Mouse (Mus musculus): ENCODE data around the gene Dach1. TPM values are rescaled to one million over a fixed set of nuclear protein-coding genes. Genes with fewer than 3 reads are reported as not detected.

The Dach1 gene
- polyA plus RNA-seq, 1 experiment from 2014 or later = 9.4 TPM

- no peak overlapping the region for H3K27ac ChIP-seq (ENCODE audit: low read length)
- H3K36me3 ChIP-seq (ENCODE audit: control insufficient read depth, insufficient read depth, low read length) = no peaks in the 10 kb centered on the region
- no peaks in the 10 kb centered on the region for H3K9me3 ChIP-seq (replicated peaks; ENCODE audit: control insufficient read depth, low read length, poor library complexity, severe bottlenecking)
- no peak for ATAC-seq
- WGBS = 85% methylated on average over 2 of the region's 2 CpGs
- H3K4me2 ChIP-seq (ENCODE audit: low read length) = no peak overlapping the region
- no peak overlapping the region for H3K9ac ChIP-seq (ENCODE audit: low read depth, low read length)
- H3K4me3 ChIP-seq (ENCODE audit: low read depth, low read length) = no peak overlapping the region
- no peaks in the 10 kb centered on the region for H3K27me3 ChIP-seq (ENCODE audit: control insufficient read depth, insufficient read depth, low read depth, low read length)
- H3K4me1 ChIP-seq (ENCODE audit: control insufficient read depth, insufficient read depth, low read length) = no peaks in the 10 kb centered on the region
These were observed 82.2 kb downstream of the Dach1 start for GRCm38 (mm10) chr14:98087355-98087754.

- Histone ChIP-seq H3K9ac (ENCODE audit: low read depth, low read length) (no peak overlapping the region), H3K27me3 (ENCODE audit: control insufficient read depth, insufficient read depth, low read depth, low read length) (no peaks in the 10 kb centered on the region), H3K36me3 (ENCODE audit: control insufficient read depth, insufficient read depth, low read length) (no peaks in the 10 kb centered on the region), H3K9me3 (replicated peaks; ENCODE audit: control insufficient read depth, low read length, poor library complexity, severe bottlenecking) (no peaks in the 10 kb centered on the region), H3K27ac (ENCODE audit: low read length) (no peak overlapping the region), H3K4me1 (ENCODE audit: control insufficient read depth, insufficient read depth, low read length) (no peaks in the 10 kb centered on the region), H3K4me3 (ENCODE audit: low read depth, low read length) (no peak overlapping the region), H3K4me2 (ENCODE audit: low read length) (no peak overlapping the region)
- 86% methylated on average over 4 of the region's 4 CpGs for WGBS
- no peak for ATAC-seq
These were observed 82.8 kb downstream of the Dach1 start for GRCm38 (mm10) chr14:98086794-98087193.

- no peaks in the 10 kb centered on the region for H3K36me3 ChIP-seq (ENCODE audit: control insufficient read depth, insufficient read depth, low read length)
- H3K4me3 ChIP-seq (ENCODE audit: low read depth, low read length) = no peak overlapping the region
- WGBS = 70% methylated on average over 5 of the region's 5 CpGs
- no peaks in the 10 kb centered on the region for H3K27me3 ChIP-seq (ENCODE audit: control insufficient read depth, insufficient read depth, low read depth, low read length)
- no peak overlapping the region for H3K27ac ChIP-seq (ENCODE audit: low read length)
- no peak for ATAC-seq
- H3K4me1 ChIP-seq (ENCODE audit: control insufficient read depth, insufficient read depth, low read length) = no peaks in the 10 kb centered on the region
- H3K9ac ChIP-seq (ENCODE audit: low read depth, low read length) = no peak overlapping the region
- no peaks in the 10 kb centered on the region for H3K9me3 ChIP-seq (replicated peaks; ENCODE audit: control insufficient read depth, low read length, poor library complexity, severe bottlenecking)
- H3K4me2 ChIP-seq (ENCODE audit: low read length) = no peak overlapping the region
These were observed 84.4 kb downstream of the Dach1 start for GRCm38 (mm10) chr14:98085141-98085540.

DNA sequence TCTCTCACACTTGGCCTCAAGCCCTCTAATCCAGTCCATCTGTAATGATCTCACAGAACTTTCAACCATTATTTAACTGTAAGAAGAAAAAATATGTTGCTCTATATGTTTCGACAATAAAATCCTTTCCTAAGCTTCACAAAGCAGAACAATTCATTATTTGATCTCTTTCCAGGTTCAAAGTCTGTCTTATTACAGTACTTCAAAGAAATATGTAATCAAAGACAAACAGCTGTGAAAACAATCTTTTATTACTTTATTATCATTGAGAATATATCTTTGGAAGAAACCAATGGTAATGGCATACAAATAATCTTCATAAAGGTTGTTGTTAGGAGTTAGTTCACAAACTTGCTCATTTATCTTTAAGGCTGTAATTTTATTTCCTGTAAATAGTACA is 84.8 kb downstream of the Dach1 start:
- no peak overlapping the region for H3K4me3 ChIP-seq (ENCODE audit: low read depth, low read length)
- ATAC-seq = no peak
- 64% methylated on average over 1 of the region's 1 CpGs for WGBS
- no peak overlapping the region for H3K27ac ChIP-seq (ENCODE audit: low read length)
- no peak overlapping the region for H3K9ac ChIP-seq (ENCODE audit: low read depth, low read length)
- no peaks in the 10 kb centered on the region for H3K27me3 ChIP-seq (ENCODE audit: control insufficient read depth, insufficient read depth, low read depth, low read length)
- H3K36me3 ChIP-seq (ENCODE audit: control insufficient read depth, insufficient read depth, low read length) = no peaks in the 10 kb centered on the region
- H3K9me3 ChIP-seq (replicated peaks; ENCODE audit: control insufficient read depth, low read length, poor library complexity, severe bottlenecking) = no peaks in the 10 kb centered on the region
- H3K4me1 ChIP-seq (ENCODE audit: control insufficient read depth, insufficient read depth, low read length) = no peaks in the 10 kb centered on the region
- no peak overlapping the region for H3K4me2 ChIP-seq (ENCODE audit: low read length)

DNA sequence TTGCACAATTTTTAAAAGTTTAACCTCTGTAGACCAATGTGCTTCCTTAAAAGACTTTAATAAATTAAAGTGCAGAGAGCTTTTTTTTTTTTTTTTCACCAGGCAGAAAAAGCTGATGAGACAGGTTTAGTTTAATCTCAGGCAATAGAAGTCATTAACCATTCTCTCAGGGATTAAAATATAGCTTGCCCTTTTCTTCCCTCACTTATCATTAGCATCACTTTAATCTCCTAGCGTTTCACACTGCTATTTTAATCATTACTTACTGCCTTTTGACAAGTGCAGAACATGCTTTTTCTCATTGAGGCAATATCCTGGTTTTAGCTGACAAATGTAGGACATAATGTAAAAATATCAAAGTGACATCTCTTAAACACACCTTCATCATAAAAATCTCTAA is 86.1 kb downstream of the Dach1 start:
- ATAC-seq = no peak
- no peak overlapping the region for H3K4me3 ChIP-seq (ENCODE audit: low read depth, low read length)
- no peak overlapping the region for H3K4me2 ChIP-seq (ENCODE audit: low read length)
- no peaks in the 10 kb centered on the region for H3K27me3 ChIP-seq (ENCODE audit: control insufficient read depth, insufficient read depth, low read depth, low read length)
- H3K36me3 ChIP-seq (ENCODE audit: control insufficient read depth, insufficient read depth, low read length) = no peaks in the 10 kb centered on the region
- H3K27ac ChIP-seq (ENCODE audit: low read length) = no peak overlapping the region
- 11% methylated on average over 1 of the region's 1 CpGs for WGBS
- no peaks in the 10 kb centered on the region for H3K9me3 ChIP-seq (replicated peaks; ENCODE audit: control insufficient read depth, low read length, poor library complexity, severe bottlenecking)
- no peaks in the 10 kb centered on the region for H3K4me1 ChIP-seq (ENCODE audit: control insufficient read depth, insufficient read depth, low read length)
- H3K9ac ChIP-seq (ENCODE audit: low read depth, low read length) = no peak overlapping the region

GRCm38 (mm10) chr14:98080014-98080413 is 89.6 kb downstream of the Dach1 start:
- ATAC-seq = no peak
- Histone ChIP-seq H3K27me3 (ENCODE audit: control insufficient read depth, insufficient read depth, low read depth, low read length) (no peaks in the 10 kb centered on the region), H3K27ac (ENCODE audit: low read length) (no peak overlapping the region), H3K9ac (ENCODE audit: low read depth, low read length) (no peak overlapping the region), H3K9me3 (replicated peaks; ENCODE audit: control insufficient read depth, low read length, poor library complexity, severe bottlenecking) (no peaks in the 10 kb centered on the region), H3K36me3 (ENCODE audit: control insufficient read depth, insufficient read depth, low read length) (no peaks in the 10 kb centered on the region), H3K4me3 (ENCODE audit: low read depth, low read length) (no peak overlapping the region), H3K4me1 (ENCODE audit: control insufficient read depth, insufficient read depth, low read length) (no peaks in the 10 kb centered on the region), H3K4me2 (ENCODE audit: low read length) (no peak overlapping the region)
- WGBS = 53% methylated on average over 6 of the region's 6 CpGs

DNA sequence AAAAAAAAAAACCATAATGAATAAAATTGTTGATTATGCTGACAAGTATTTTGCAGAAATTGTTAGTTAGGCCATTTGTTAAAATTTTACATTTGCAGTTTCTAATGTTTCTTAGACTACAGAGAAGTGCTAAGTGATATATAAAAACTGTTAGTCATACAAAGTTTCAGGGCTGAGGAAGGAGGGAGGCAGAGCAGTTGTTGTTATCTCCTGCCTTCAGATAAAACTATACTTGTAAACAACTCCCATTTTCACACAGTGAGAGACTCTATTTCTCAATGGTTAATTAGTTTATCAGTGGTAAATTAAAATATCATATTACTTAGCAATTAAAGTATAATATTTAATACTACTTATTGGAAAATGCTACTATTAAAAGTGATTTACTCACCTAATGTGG is 91.6 kb downstream of the Dach1 start:
- no peak overlapping the region for H3K9ac ChIP-seq (ENCODE audit: low read depth, low read length)
- no peaks in the 10 kb centered on the region for H3K9me3 ChIP-seq (replicated peaks; ENCODE audit: control insufficient read depth, low read length, poor library complexity, severe bottlenecking)
- no peaks in the 10 kb centered on the region for H3K27me3 ChIP-seq (ENCODE audit: control insufficient read depth, insufficient read depth, low read depth, low read length)
- no peak overlapping the region for H3K4me3 ChIP-seq (ENCODE audit: low read depth, low read length)
- ATAC-seq = no peak
- no peak overlapping the region for H3K4me2 ChIP-seq (ENCODE audit: low read length)
- H3K4me1 ChIP-seq (ENCODE audit: control insufficient read depth, insufficient read depth, low read length) = peaks cover under 1% of the 10 kb centered on the region; the same call in 1 of the 2 replicates
- H3K27ac ChIP-seq (ENCODE audit: low read length) = no peak overlapping the region
- no peaks in the 10 kb centered on the region for H3K36me3 ChIP-seq (ENCODE audit: control insufficient read depth, insufficient read depth, low read length)

GRCm38 (mm10) chr14:98073421-98074080 is 96.0 kb downstream of the Dach1 start:
- peak overlapping the region; percentile 17 for H3K4me3 ChIP-seq (ENCODE audit: low read depth, low read length)
- WGBS = 18% methylated on average over 12 of the region's 12 CpGs
- no peaks in the 10 kb centered on the region for H3K9me3 ChIP-seq (replicated peaks; ENCODE audit: control insufficient read depth, low read length, poor library complexity, severe bottlenecking)
- no peaks in the 10 kb centered on the region for H3K27me3 ChIP-seq (ENCODE audit: control insufficient read depth, insufficient read depth, low read depth, low read length)
- peak overlapping the region; percentile 1; the same call in 1 of the 2 replicates for H3K27ac ChIP-seq (ENCODE audit: low read length)
- H3K4me1 ChIP-seq (ENCODE audit: control insufficient read depth, insufficient read depth, low read length) = peaks cover 13% of the 10 kb centered on the region
- 0 out of 2 replicates have a peak overlapping the region, but pooled peaks have one; percentile 0 for H3K9ac ChIP-seq (ENCODE audit: low read depth, low read length)
- peak overlapping the region; percentile 43 for H3K4me2 ChIP-seq (ENCODE audit: low read length)
- no peaks in the 10 kb centered on the region for H3K36me3 ChIP-seq (ENCODE audit: control insufficient read depth, insufficient read depth, low read length)
- peak; percentile 84 for ATAC-seq

DNA sequence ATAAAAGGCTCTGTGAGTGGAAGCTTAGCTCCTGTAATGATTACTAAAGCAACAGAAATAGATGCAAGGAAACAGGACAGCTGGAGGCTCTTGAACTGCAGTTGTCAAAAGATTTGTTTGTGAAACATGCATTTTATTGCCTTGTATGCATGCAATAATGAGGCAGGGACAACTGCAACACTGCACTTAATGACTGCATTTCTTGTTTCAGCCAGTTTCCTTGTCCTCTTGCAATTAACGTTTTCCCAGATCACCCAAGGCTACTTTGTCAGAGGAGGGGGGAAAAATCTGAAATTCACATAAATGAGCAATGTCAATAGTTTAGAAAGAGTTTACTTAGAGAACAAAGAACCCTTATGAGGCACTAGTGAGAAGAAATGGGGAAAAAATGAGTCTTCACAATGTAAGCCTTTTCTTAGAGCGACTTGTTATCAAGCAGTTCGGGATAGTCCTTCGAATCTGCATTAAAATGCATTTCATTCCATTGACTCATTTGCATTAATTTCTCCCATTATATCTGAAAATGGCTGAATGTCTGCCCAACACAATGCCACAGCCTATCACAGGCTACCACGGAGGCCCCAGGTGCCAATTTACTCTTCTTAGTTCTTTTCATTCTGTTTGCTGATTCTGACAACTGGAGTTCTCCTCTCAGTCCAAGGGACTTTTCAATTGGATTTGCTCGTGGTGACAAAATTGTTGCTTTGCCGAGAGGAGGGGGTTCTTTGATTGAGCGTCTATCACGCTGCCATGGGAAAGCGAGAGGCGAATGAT is 96.7 kb downstream of the Dach1 start:
- Histone ChIP-seq H3K4me1 (ENCODE audit: control insufficient read depth, insufficient read depth, low read length) (peaks cover 13% of the 10 kb centered on the region), H3K27ac (ENCODE audit: low read length) (peak overlapping the region; percentile 1), H3K36me3 (ENCODE audit: control insufficient read depth, insufficient read depth, low read length) (no peaks in the 10 kb centered on the region), H3K4me3 (ENCODE audit: low read depth, low read length) (peak overlapping the region; percentile 17), H3K9me3 (replicated peaks; ENCODE audit: control insufficient read depth, low read length, poor library complexity, severe bottlenecking) (no peaks in the 10 kb centered on the region), H3K27me3 (ENCODE audit: control insufficient read depth, insufficient read depth, low read depth, low read length) (no peaks in the 10 kb centered on the region), H3K4me2 (ENCODE audit: low read length) (peak overlapping the region; percentile 43), H3K9ac (ENCODE audit: low read depth, low read length) (peak overlapping the region; percentile 25; the same call in 1 of the 2 replicates)
- peak; percentile 86 for ATAC-seq
- 10% methylated on average over 11 of the region's 11 CpGs for WGBS

Data from midbrain, embryonic 16.5 days (tissue).